Mouse (Mus musculus) macrophage (primary cell): ENCODE measurements around the gene Adra1b. TPM values are rescaled to one million over a fixed set of nuclear protein-coding genes. Genes with fewer than 3 reads are reported as not detected.

ENCODE experiments used
- H3K27ac ChIP-seq: fragments of 350-480 bp; formaldehyde crosslinking; 2 replicates; pipeline ENCODE4 v1.9.0; 2021
- H3K36me3 ChIP-seq: fragments of 350-480 bp; formaldehyde crosslinking; 2 replicates; pipeline ENCODE4 v1.9.0; 2021; ENCODE audit errors: inconsistent target
- H3K4me3 ChIP-seq: fragments of 350-480 bp; formaldehyde crosslinking; 2 replicates; pipeline ENCODE4 v1.9.0; 2021; ENCODE audit errors: inconsistent target
- H3K79me2 ChIP-seq: fragments of 350-480 bp; formaldehyde crosslinking; 2 replicates; pipeline ENCODE4 v1.9.0; 2021; ENCODE audit errors: inconsistent target
- WGBS: methylation state at CpG from one replicate; pipeline ENCODE4 v1.1.7; 2026; ENCODE audit warnings: inconsistent platforms; ENCODE audit not compliant: missing documents; 5-methylcytosine and 5-hydroxymethylcytosine counted together
- polyA plus RNA-seq: library from polyadenylated mRNA; stranded (reverse); fragments of 250-400 nt; gene quantifications from 3 replicates; pipeline ENCODE4 v1.2.4, GENCODE M21; 2018; ENCODE audit warnings: inconsistent platforms
- total RNA-seq, 78 experiments: library from RNA; depleted of rRNA; stranded (reverse); fragments of 250-400 nt; gene quantifications; 1 replicate in 9 of 78; 2 replicates in 24 of 78; 3 replicates in 43 of 78; 4 replicates in 2 of 78; pipeline ENCODE4 v1.2.4; 2018; ENCODE audit warnings: inconsistent platforms in 56 of 78

The Adra1b gene
- total RNA-seq (2018; cell fraction: chromatin; rRNA removed) = not detected
- total RNA-seq (2018; cell fraction: cytosol; rRNA removed) = not detected
- not detected for total RNA-seq (2018; cell fraction: nucleus; rRNA removed)
- 0.10 TPM in 1 of 3 replicates, not detected in the others for polyA plus RNA-seq

DNA sequence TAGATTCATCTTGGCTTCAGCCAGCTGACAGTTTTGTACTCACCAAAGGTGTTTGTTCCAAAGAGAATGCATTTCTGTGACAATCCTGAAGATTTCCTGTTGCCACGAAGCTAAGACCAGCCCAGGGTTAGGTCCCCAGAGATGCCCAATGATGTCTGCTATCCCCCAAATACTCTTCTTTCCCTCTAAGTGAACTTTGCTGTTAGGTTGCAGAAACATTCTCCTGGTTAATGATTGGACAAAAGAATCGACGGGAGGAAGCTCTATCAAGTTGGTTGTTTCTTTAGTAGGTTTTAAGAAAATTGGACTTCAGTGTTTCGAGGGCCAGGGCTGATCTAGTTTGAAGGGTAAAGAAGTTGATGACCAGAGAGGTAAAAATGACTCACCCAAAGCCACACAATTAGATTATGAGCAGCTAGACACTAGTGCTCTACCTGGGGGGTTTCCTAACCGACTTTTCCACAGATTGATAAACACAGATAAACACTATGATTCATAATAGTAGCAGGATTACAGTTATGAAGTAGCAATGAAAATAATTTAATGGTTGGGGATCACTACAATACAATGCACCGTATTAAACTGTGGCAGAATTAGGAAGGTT lies at the start of gene Adra1b:
Gene Adra1b, minus strand, starts transcription at position 160 of the 604 bp plus-strand sequence.
- H3K27ac ChIP-seq = no peak within 1 kb of the TSS
- H3K4me3 ChIP-seq = no peak within 1 kb of the TSS
- no peaks in the 10 kb centered on the region for H3K79me2 ChIP-seq
- 89% methylated on average over 6 of the region's 6 CpGs for WGBS
- no peaks in the 10 kb centered on the region for H3K36me3 ChIP-seq

- no peak overlapping the region for H3K27ac ChIP-seq
- no peaks in the 10 kb centered on the region for H3K79me2 ChIP-seq
- no peak overlapping the region for H3K4me3 ChIP-seq
- no peaks in the 10 kb centered on the region for H3K36me3 ChIP-seq
- WGBS = 90% methylated on average over 1 of the region's 1 CpGs
Observed at GRCm38 (mm10) chr11:43950274-43950673, 49.3 kb upstream of the Adra1b start.

GRCm38 (mm10) chr11:43943781-43944180 lies 42.8 kb upstream of the Adra1b start:
- no peak overlapping the region for H3K4me3 ChIP-seq
- no peak overlapping the region for H3K27ac ChIP-seq
- WGBS = 84% methylated on average over 2 of the region's 2 CpGs

GRCm38 (mm10) chr11:43943167-43943566 lies 42.2 kb upstream of the Adra1b start:
- Histone ChIP-seq H3K79me2 (no peaks in the 10 kb centered on the region), H3K27ac (no peak overlapping the region), H3K36me3 (no peaks in the 10 kb centered on the region), H3K4me3 (no peak overlapping the region)
- 89% methylated on average over 1 of the region's 1 CpGs for WGBS

More at GRCm38 (mm10) chr11:43943781-43944180, 42.8 kb upstream of the Adra1b start:
- Histone ChIP-seq H3K36me3 (no peaks in the 10 kb centered on the region), H3K79me2 (no peaks in the 10 kb centered on the region)

GRCm38 (mm10) chr11:43940501-43941202 lies 39.6 kb upstream of the Adra1b start:
- Histone ChIP-seq H3K79me2 (no peaks in the 10 kb centered on the region), H3K4me3 (no peak overlapping the region), H3K36me3 (no peaks in the 10 kb centered on the region), H3K27ac (no peak overlapping the region)
- WGBS = 43% methylated on average over 6 of the region's 6 CpGs

GRCm38 (mm10) chr11:43936023-43936422 lies 35.0 kb upstream of the Adra1b start:
- H3K4me3 ChIP-seq = no peak overlapping the region
- no peaks in the 10 kb centered on the region for H3K79me2 ChIP-seq
- WGBS = 90% methylated on average over 2 of the region's 2 CpGs
- no peak overlapping the region for H3K27ac ChIP-seq
- no peaks in the 10 kb centered on the region for H3K36me3 ChIP-seq

- 83% methylated on average over 6 of the region's 6 CpGs for WGBS
- no peaks in the 10 kb centered on the region for H3K79me2 ChIP-seq
Observed at GRCm38 (mm10) chr11:43933480-43933879, 32.5 kb upstream of the Adra1b start.

GRCm38 (mm10) chr11:43933000-43933399 lies 32.0 kb upstream of the Adra1b start:
- Histone ChIP-seq H3K4me3 (no peak overlapping the region), H3K79me2 (no peaks in the 10 kb centered on the region), H3K27ac (no peak overlapping the region), H3K36me3 (no peaks in the 10 kb centered on the region)
- whole genome bisulfite sequencing = 98% methylated on average over 4 of the region's 4 CpGs

More at GRCm38 (mm10) chr11:43933480-43933879, 32.5 kb upstream of the Adra1b start:
- no peak overlapping the region for H3K27ac ChIP-seq
- no peak overlapping the region for H3K4me3 ChIP-seq
- H3K36me3 ChIP-seq = no peaks in the 10 kb centered on the region

DNA sequence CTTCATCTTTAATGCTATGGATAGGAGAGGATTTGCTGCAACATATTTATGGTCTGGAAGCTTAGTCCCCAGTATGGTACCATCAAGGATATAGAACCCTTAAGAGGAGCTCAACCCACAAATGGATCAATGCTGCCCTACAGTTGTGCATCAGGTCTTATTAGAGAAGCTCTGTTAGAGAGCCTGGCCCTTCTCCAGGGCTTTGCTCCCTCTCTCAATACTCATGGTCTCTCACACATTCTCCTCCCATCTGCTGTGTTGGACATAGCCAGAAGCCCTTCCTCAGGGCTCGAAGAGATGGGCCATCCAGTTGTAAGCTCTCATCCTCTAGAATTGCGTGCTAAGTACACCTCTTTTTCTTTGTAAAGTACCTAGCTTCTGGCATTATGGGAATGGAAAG lies 29.2 kb upstream of the Adra1b start:
- Histone ChIP-seq H3K79me2 (no peaks in the 10 kb centered on the region), H3K36me3 (no peaks in the 10 kb centered on the region), H3K4me3 (no peak overlapping the region), H3K27ac (no peak overlapping the region)
- WGBS = 77% methylated on average over 2 of the region's 2 CpGs

- WGBS = 84% methylated on average over 4 of the region's 5 CpGs
- H3K36me3 ChIP-seq = no peaks in the 10 kb centered on the region
- no peak overlapping the region for H3K4me3 ChIP-seq
- no peak overlapping the region for H3K27ac ChIP-seq
- no peaks in the 10 kb centered on the region for H3K79me2 ChIP-seq
Observed at GRCm38 (mm10) chr11:43929706-43930105, 28.7 kb upstream of the Adra1b start.

GRCm38 (mm10) chr11:43929178-43929577 lies 28.2 kb upstream of the Adra1b start:
- Histone ChIP-seq H3K79me2 (no peaks in the 10 kb centered on the region), H3K36me3 (no peaks in the 10 kb centered on the region), H3K4me3 (no peak overlapping the region), H3K27ac (no peak overlapping the region)
- WGBS = 95% methylated on average over 5 of the region's 5 CpGs

- no peak overlapping the region for H3K4me3 ChIP-seq
- WGBS = 78% methylated on average over 7 of the region's 8 CpGs
- no peak overlapping the region for H3K27ac ChIP-seq
- no peaks in the 10 kb centered on the region for H3K79me2 ChIP-seq
- H3K36me3 ChIP-seq = no peaks in the 10 kb centered on the region
Observed at GRCm38 (mm10) chr11:43927133-43927815, 26.3 kb upstream of the Adra1b start.

GRCm38 (mm10) chr11:43926163-43926562 lies 25.2 kb upstream of the Adra1b start:
- no peaks in the 10 kb centered on the region for H3K36me3 ChIP-seq
- no peak overlapping the region for H3K27ac ChIP-seq
- no peaks in the 10 kb centered on the region for H3K79me2 ChIP-seq
- no peak overlapping the region for H3K4me3 ChIP-seq
- 83% methylated on average over 6 of the region's 6 CpGs for WGBS

DNA sequence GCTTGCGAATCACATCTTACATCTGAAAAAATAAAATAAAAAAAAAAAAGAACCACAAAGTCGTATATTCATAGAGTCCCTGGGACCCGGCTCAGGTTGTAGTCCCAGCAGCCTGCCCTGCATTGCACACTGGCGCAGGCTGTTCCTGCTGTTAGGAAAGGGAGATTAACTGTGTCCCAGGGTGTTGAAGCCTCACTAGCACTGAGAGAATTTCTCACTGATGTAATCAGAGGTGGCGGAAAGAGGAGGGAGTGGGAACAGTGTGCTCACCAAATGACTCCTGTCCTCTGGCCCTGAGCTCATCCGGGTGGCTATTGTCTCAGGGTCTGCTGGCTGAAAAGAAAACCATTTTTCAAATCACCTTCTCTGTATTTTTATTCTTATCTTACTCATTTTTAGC lies 24.6 kb upstream of the Adra1b start:
- Histone ChIP-seq H3K4me3 (no peak overlapping the region), H3K27ac (no peak overlapping the region), H3K36me3 (no peaks in the 10 kb centered on the region), H3K79me2 (no peaks in the 10 kb centered on the region)
- 86% methylated on average over 5 of the region's 6 CpGs for WGBS

- WGBS = 75% methylated on average over 2 of the region's 2 CpGs
- Histone ChIP-seq H3K27ac (no peak overlapping the region), H3K4me3 (no peak overlapping the region), H3K36me3 (no peaks in the 10 kb centered on the region), H3K79me2 (no peaks in the 10 kb centered on the region)
Observed at GRCm38 (mm10) chr11:43921701-43922100, 20.7 kb upstream of the Adra1b start.
